Mouse (Mus musculus) megakaryocyte-erythroid progenitor cell, adult 5 weeks (primary cell): ENCODE measurements around the gene Lima1. TPM values are rescaled to one million over a fixed set of nuclear protein-coding genes. Genes with fewer than 3 reads are reported as not detected.

ENCODE experiments used
- polyA plus RNA-seq: library from polyadenylated mRNA; stranded (reverse); fragments of >175 nt; gene quantifications from 2 replicates; pipeline ENCODE4 v1.2.3, GENCODE M21; 2012

Lima1 gene
- polyA plus RNA-seq = 1.0 and 1.7 TPM in 2 replicates

GRCm38 (mm10) chr15:99875334-99875869 is at the start of gene Lima1:
Gene Lima1 (minus strand): TSS chr15:99875456.

GRCm38 (mm10) chr15:99772881-99772924 is 102.6 kb downstream of the Lima1 start, which contains the start of gene Cers5:
Gene Cers5 (minus strand): TSS chr15:99772885.

Other genes starting within 250 kb of the Lima1 start
- 14.5 and 24.8 TPM in 2 replicates for gene Racgap1, start 223.8 kb downstream of the Lima1 start, polyA plus RNA-seq
- 0.02 TPM in 1 of 2 replicates, not detected in the other for gene Asic1, start 205.1 kb downstream of the Lima1 start, polyA plus RNA-seq
- 37.9 and 54.3 TPM in 2 replicates for gene Smarcd1, start 173.3 kb downstream of the Lima1 start, polyA plus RNA-seq
- gene Gm17349, start 170.0 kb downstream of the Lima1 start, polyA plus RNA-seq = 4.6 and 10.3 TPM in 2 replicates
- 1.3 and 1.9 TPM in 2 replicates for gene Gpd1, start 157.9 kb downstream of the Lima1 start, polyA plus RNA-seq
- gene Cox14, start 149.8 kb downstream of the Lima1 start, polyA plus RNA-seq = 103 and 108 TPM in 2 replicates
- 11.2 and 14.4 TPM in 2 replicates for gene Cers5, start 102.6 kb downstream of the Lima1 start, polyA plus RNA-seq
- not detected in 2 replicates for gene Fam186a, start 91.6 kb upstream of the Lima1 start, polyA plus RNA-seq
- 10.8 and 12.7 TPM in 2 replicates for gene Larp4, start 94.6 kb upstream of the Lima1 start, polyA plus RNA-seq
- 2.2 and 2.7 TPM in 2 replicates for gene Dip2b, start 163.2 kb upstream of the Lima1 start, polyA plus RNA-seq